ENCODE assay signal across 13 mouse cellular contexts in genomic region chr5:132030941-132031531, GRCm38 (mm10).
DNase-seq lines count a peak whose midpoint lies in the region; ATAC-seq lines count a peak whose summit lies in the region.
"Had no signal": no experiment of that assay in that cellular context is flagged by ENCODE, and none has a peak within 500 bp of the region (broad histone marks: within the 10 kb centered on the region; RNA-seq: fewer than 3 reads in every experiment).

No protein-coding gene starts in this region.

- H3K27ac ChIP-seq in forebrain, embryonic 13.5 days: peak overlapping the region; percentile 60
- no peak overlapping the region for H3K27ac ChIP-seq in forebrain, embryonic 10.5 days
- peak overlapping the region; percentile 27 for H3K27ac ChIP-seq in hindbrain, embryonic 14.5 days
- H3K27ac ChIP-seq: liver, embryonic 12.5 days had no signal

- H3K4me2 ChIP-seq in forebrain, embryonic 13.5 days: 0 out of 2 replicates have a peak overlapping the region, but pooled peaks have one; percentile 6
- H3K4me2 ChIP-seq in hindbrain, embryonic 14.5 days (replicated peaks): 0 out of 2 replicates have a peak overlapping the region, but pooled peaks have one; percentile 0
- H3K4me2 ChIP-seq: liver, embryonic 12.5 days had no signal

- no peak; the same call in 1 of the 2 replicates for ATAC-seq in forebrain, embryonic 13.5 days
- no peak for ATAC-seq in hindbrain, embryonic 14.5 days (ENCODE audit: low FRiP score)
- ATAC-seq: liver, embryonic 12.5 days had no signal

- H3K9ac ChIP-seq in forebrain, embryonic 13.5 days: no peak overlapping the region
- peak overlapping the region; percentile 28; the same call in 1 of the 2 replicates for H3K9ac ChIP-seq in hindbrain, embryonic 14.5 days
- H3K9ac ChIP-seq: liver, embryonic 12.5 days had no signal

- no peaks in the 10 kb centered on the region for H3K27me3 ChIP-seq in forebrain, embryonic 13.5 days
- H3K27me3 ChIP-seq in forebrain, embryonic 10.5 days (ENCODE audit: poor library complexity, severe bottlenecking): no peaks in the 10 kb centered on the region; the same call in 1 of the 2 replicates
- H3K27me3 ChIP-seq in hindbrain, embryonic 14.5 days (ENCODE audit: control insufficient read depth, insufficient read depth, low read length): no peaks in the 10 kb centered on the region
- H3K27me3 ChIP-seq: liver, embryonic 12.5 days had no signal

- peaks cover 54% of the 10 kb centered on the region for H3K4me1 ChIP-seq in forebrain, embryonic 13.5 days
- peaks cover 31% of the 10 kb centered on the region for H3K4me1 ChIP-seq in forebrain, embryonic 10.5 days
- H3K4me1 ChIP-seq in hindbrain, embryonic 14.5 days (replicated peaks; ENCODE audit: control insufficient read depth, insufficient read depth, low read length): peaks cover 42% of the 10 kb centered on the region
- H3K4me1 ChIP-seq: liver, embryonic 12.5 days had no signal

- no peak for DNase-seq in forebrain, embryonic 10.5 days (ENCODE audit: extremely low spot score, low spot score)
- DNase-seq in lung, postnatal 36 days: peak; percentile 8
- DNase-seq in lung, adult 18-20 months: no peak
- peak; percentile 57 for DNase-seq in hindbrain, embryonic 14.5 days (ENCODE audit: low spot score)
- DNase-seq in retina, embryonic 14.5 days (ENCODE audit: low spot score): peak; percentile 60
- DNase-seq in thymus, postnatal 10 days (ENCODE audit: low spot score in 2 of 2): no peak
- DNase-seq in spleen, adult 18-20 months: no peak
- DNase-seq: adrenal gland, postnatal 36 days; cerebellum, adult 18-20 months; gastrocnemius, postnatal 14 days; kidney, adult 2 months had no signal

- 27% methylated on average over 15 of the region's 15 CpGs for WGBS in forebrain, embryonic 13.5 days
- 73% methylated on average over 15 of the region's 15 CpGs for WGBS in forebrain, embryonic 10.5 days
- 34% methylated on average over 15 of the region's 15 CpGs for WGBS in hindbrain, embryonic 14.5 days

- no peaks in the 10 kb centered on the region for H3K9me3 ChIP-seq in forebrain, embryonic 13.5 days (replicated peaks)
- H3K9me3 ChIP-seq in forebrain, embryonic 10.5 days: no peaks in the 10 kb centered on the region
- no peaks in the 10 kb centered on the region for H3K9me3 ChIP-seq in hindbrain, embryonic 14.5 days (ENCODE audit: control insufficient read depth, low read length)
- H3K9me3 ChIP-seq: liver, embryonic 12.5 days had no signal

- H3K36me3 ChIP-seq in forebrain, embryonic 13.5 days (ENCODE audit: poor library complexity, severe bottlenecking): no peaks in the 10 kb centered on the region
- 0 out of 2 replicates have a peak, but pooled peaks cover 4% of the 10 kb centered on the region for H3K36me3 ChIP-seq in forebrain, embryonic 10.5 days (replicated peaks)
- no peaks in the 10 kb centered on the region for H3K36me3 ChIP-seq in hindbrain, embryonic 14.5 days (replicated peaks; ENCODE audit: control insufficient read depth, insufficient read depth)
- H3K36me3 ChIP-seq: liver, embryonic 12.5 days had no signal

- no peak overlapping the region for H3K4me3 ChIP-seq in forebrain, embryonic 13.5 days
- H3K4me3 ChIP-seq in forebrain, embryonic 10.5 days: no peak overlapping the region
- no peak overlapping the region for H3K4me3 ChIP-seq in hindbrain, embryonic 14.5 days (replicated peaks; ENCODE audit: low read length)
- H3K4me3 ChIP-seq: liver, embryonic 12.5 days had no signal

Comparison
In these comparisons a context has a peak if more than half of its experiments do, and no peak if none do; other contexts are left out.
1. DNase-seq: peak in lung, postnatal 36 days (single experiment), hindbrain, embryonic 14.5 days (single experiment) and retina, embryonic 14.5 days (single experiment); none in forebrain, embryonic 10.5 days (single experiment), lung, adult 18-20 months (0 of 2), thymus, postnatal 10 days (0 of 2) and spleen, adult 18-20 months (0 of 2).